30 mouse cellular contexts compared by ENCODE assay signal in genomic region chr14:60134720-60135119, GRCm38 (mm10).
DNase-seq lines count a peak whose midpoint lies in the region; ATAC-seq lines count a peak whose summit lies in the region.
"Had no signal": no experiment of that assay in that cellular context is flagged by ENCODE, and none has a peak within 500 bp of the region (broad histone marks: within the 10 kb centered on the region; RNA-seq: fewer than 3 reads in every experiment).

No protein-coding gene starts in this region.

- H3K36me3 ChIP-seq in embryonic facial prominence, embryonic 14.5 days (ENCODE audit: control insufficient read depth, insufficient read depth, low read length), result no peaks in the 10 kb centered on the region
- H3K36me3 ChIP-seq in embryonic facial prominence, embryonic 10.5 days (replicated peaks), result no peaks in the 10 kb centered on the region
- H3K36me3 ChIP-seq in kidney, embryonic 15.5 days, result no peaks in the 10 kb centered on the region
- no peaks in the 10 kb centered on the region for H3K36me3 ChIP-seq in midbrain, embryonic 11.5 days (ENCODE audit: control insufficient read depth, insufficient read depth, low read length)
- no peaks in the 10 kb centered on the region for H3K36me3 ChIP-seq in midbrain, embryonic 15.5 days (replicated peaks)
- H3K36me3 ChIP-seq: embryonic facial prominence, embryonic 15.5 days; heart, embryonic 13.5 days; limb, embryonic 12.5 days; lung, embryonic 15.5 days; midbrain, embryonic 12.5 days; neural tube, embryonic 13.5 days had no signal

- no peak overlapping the region for H3K4me3 ChIP-seq in embryonic facial prominence, embryonic 14.5 days (ENCODE audit: low read depth, low read length)
- no peak overlapping the region for H3K4me3 ChIP-seq in embryonic facial prominence, embryonic 10.5 days
- no peak overlapping the region for H3K4me3 ChIP-seq in kidney, embryonic 15.5 days (replicated peaks)
- no peak overlapping the region for H3K4me3 ChIP-seq in midbrain, embryonic 11.5 days (ENCODE audit: low read depth, low read length)
- no peak overlapping the region for H3K4me3 ChIP-seq in midbrain, embryonic 15.5 days
- H3K4me3 ChIP-seq: embryonic facial prominence, embryonic 15.5 days; forebrain, embryonic 13.5 days; heart, adult 2 months; heart, embryonic 13.5 days; layer of hippocampus, adult 2 months; left cerebral cortex, adult 2 months; limb, embryonic 12.5 days; lung, embryonic 15.5 days; midbrain, embryonic 12.5 days; neural tube, embryonic 13.5 days had no signal

- H3K4me2 ChIP-seq in embryonic facial prominence, embryonic 14.5 days (ENCODE audit: low read depth, low read length), result no peak overlapping the region
- H3K4me2 ChIP-seq in kidney, embryonic 15.5 days, result peak overlapping the region; percentile 12; the same call in 1 of the 2 replicates
- H3K4me2 ChIP-seq in midbrain, embryonic 11.5 days, result no peak overlapping the region
- no peak overlapping the region for H3K4me2 ChIP-seq in midbrain, embryonic 15.5 days
- H3K4me2 ChIP-seq: embryonic facial prominence, embryonic 15.5 days; forebrain, embryonic 13.5 days; heart, embryonic 13.5 days; hindbrain, embryonic 14.5 days; limb, embryonic 12.5 days; lung, embryonic 15.5 days; midbrain, embryonic 12.5 days; neural tube, embryonic 13.5 days had no signal

- H3K27me3 ChIP-seq in embryonic facial prominence, embryonic 14.5 days (replicated peaks; ENCODE audit: control insufficient read depth, insufficient read depth, low read length), result no peaks in the 10 kb centered on the region
- no peaks in the 10 kb centered on the region for H3K27me3 ChIP-seq in embryonic facial prominence, embryonic 10.5 days (replicated peaks; ENCODE audit: low read depth, poor library complexity, severe bottlenecking)
- no peaks in the 10 kb centered on the region for H3K27me3 ChIP-seq in kidney, embryonic 15.5 days
- no peaks in the 10 kb centered on the region for H3K27me3 ChIP-seq in midbrain, embryonic 11.5 days (ENCODE audit: control insufficient read depth, insufficient read depth, low read length)
- H3K27me3 ChIP-seq in midbrain, embryonic 15.5 days (replicated peaks), result no peaks in the 10 kb centered on the region
- H3K27me3 ChIP-seq: embryonic facial prominence, embryonic 15.5 days; forebrain, embryonic 13.5 days; heart, embryonic 13.5 days; limb, embryonic 12.5 days; lung, embryonic 15.5 days; midbrain, embryonic 12.5 days; neural tube, embryonic 13.5 days had no signal

- ATAC-seq in embryonic facial prominence, embryonic 14.5 days (ENCODE audit: low read depth), result no peak
- no peak for ATAC-seq in kidney, embryonic 15.5 days (replicated peaks; ENCODE audit: low FRiP score)
- ATAC-seq in midbrain, embryonic 11.5 days (ENCODE audit: low FRiP score), result no peak
- no peak for ATAC-seq in midbrain, embryonic 15.5 days (replicated peaks)
- ATAC-seq: forebrain, embryonic 13.5 days; inflammation-experienced regulatory T-cells, adult 6 months had no signal

- DNase-seq in embryonic facial prominence, embryonic 14.5 days (ENCODE audit: low spot score), result peak; percentile 7
- DNase-seq in embryonic facial prominence, embryonic 10.5 days (ENCODE audit: low spot score), result no peak
- no peak for DNase-seq in kidney, adult 18-20 months
- peak; percentile 19 for DNase-seq in midbrain, embryonic 11.5 days (ENCODE audit: low spot score, missing footprints)
- DNase-seq in urinary bladder, adult 2 months (ENCODE audit: low spot score), result no peak
- DNase-seq: adrenal gland, postnatal 14 days; cerebellum, adult 11 months; cerebellum, adult 9-10 months; gastrocnemius, postnatal 36 days; heart, adult 2 months; heart, postnatal 10 days; right cerebral cortex, postnatal 4 days; thymus, adult 18-20 months; thymus, postnatal 25 days had no signal

- H3K9ac ChIP-seq in embryonic facial prominence, embryonic 14.5 days (ENCODE audit: low read depth, low read length), result no peak overlapping the region
- H3K9ac ChIP-seq in kidney, embryonic 15.5 days, result no peak overlapping the region
- H3K9ac ChIP-seq in midbrain, embryonic 11.5 days (ENCODE audit: low read length), result no peak overlapping the region
- no peak overlapping the region for H3K9ac ChIP-seq in midbrain, embryonic 15.5 days
- H3K9ac ChIP-seq: embryonic facial prominence, embryonic 15.5 days; forebrain, embryonic 13.5 days; heart, embryonic 13.5 days; hindbrain, embryonic 14.5 days; limb, embryonic 12.5 days; liver, embryonic 14.5 days; lung, embryonic 15.5 days; midbrain, embryonic 12.5 days; neural tube, embryonic 13.5 days had no signal

- H3K27ac ChIP-seq in embryonic facial prominence, embryonic 14.5 days (replicated peaks; ENCODE audit: low read depth, low read length), result no peak overlapping the region
- no peak overlapping the region for H3K27ac ChIP-seq in embryonic facial prominence, embryonic 10.5 days (replicated peaks)
- no peak overlapping the region for H3K27ac ChIP-seq in kidney, embryonic 15.5 days
- no peak overlapping the region for H3K27ac ChIP-seq in midbrain, embryonic 11.5 days (ENCODE audit: low read depth, low read length)
- H3K27ac ChIP-seq in midbrain, embryonic 15.5 days, result no peak overlapping the region
- H3K27ac ChIP-seq: embryonic facial prominence, embryonic 15.5 days; forebrain, embryonic 13.5 days; heart, adult 2 months; heart, embryonic 13.5 days; hindbrain, embryonic 14.5 days; kidney, postnatal 0 days; layer of hippocampus, adult 2 months; left cerebral cortex, adult 2 months; limb, embryonic 12.5 days; liver, embryonic 14.5 days; lung, embryonic 15.5 days; midbrain, embryonic 12.5 days; neural tube, embryonic 13.5 days; stomach, postnatal 0 days had no signal

- WGBS in embryonic facial prominence, embryonic 14.5 days, result 86% methylated on average over 9 of the region's 9 CpGs
- 89% methylated on average over 9 of the region's 9 CpGs for WGBS in embryonic facial prominence, embryonic 10.5 days
- 46% methylated on average over 9 of the region's 9 CpGs for WGBS in kidney, embryonic 15.5 days
- 92% methylated on average over 9 of the region's 9 CpGs for WGBS in midbrain, embryonic 11.5 days
- WGBS in midbrain, embryonic 15.5 days, result 86% methylated on average over 9 of the region's 9 CpGs

- H3K4me1 ChIP-seq in embryonic facial prominence, embryonic 14.5 days (ENCODE audit: control insufficient read depth, insufficient read depth, low read length), result no peaks in the 10 kb centered on the region
- H3K4me1 ChIP-seq in embryonic facial prominence, embryonic 10.5 days, result no peaks in the 10 kb centered on the region
- peaks cover 3% of the 10 kb centered on the region; the same call in 1 of the 2 replicates for H3K4me1 ChIP-seq in kidney, embryonic 15.5 days
- H3K4me1 ChIP-seq in midbrain, embryonic 11.5 days (ENCODE audit: control insufficient read depth, insufficient read depth, low read length), result no peaks in the 10 kb centered on the region
- H3K4me1 ChIP-seq in midbrain, embryonic 15.5 days, result no peaks in the 10 kb centered on the region
- H3K4me1 ChIP-seq: embryonic facial prominence, embryonic 15.5 days; forebrain, embryonic 13.5 days; limb, embryonic 12.5 days; lung, embryonic 15.5 days; midbrain, embryonic 12.5 days; neural tube, embryonic 13.5 days had no signal

- no peaks in the 10 kb centered on the region for H3K9me3 ChIP-seq in embryonic facial prominence, embryonic 14.5 days (ENCODE audit: control insufficient read depth, low read length)
- no peaks in the 10 kb centered on the region for H3K9me3 ChIP-seq in embryonic facial prominence, embryonic 10.5 days
- H3K9me3 ChIP-seq in kidney, embryonic 15.5 days (replicated peaks), result no peaks in the 10 kb centered on the region
- no peaks in the 10 kb centered on the region for H3K9me3 ChIP-seq in midbrain, embryonic 11.5 days (ENCODE audit: control insufficient read depth, low read length)
- no peaks in the 10 kb centered on the region for H3K9me3 ChIP-seq in midbrain, embryonic 15.5 days
- H3K9me3 ChIP-seq: embryonic facial prominence, embryonic 15.5 days; forebrain, embryonic 13.5 days; heart, embryonic 13.5 days; limb, embryonic 12.5 days; lung, embryonic 15.5 days; midbrain, embryonic 12.5 days; neural tube, embryonic 13.5 days had no signal

Comparison
In these comparisons a context has a peak if more than half of its experiments do, and no peak if none do; other contexts are left out.
1. DNase-seq: peak in embryonic facial prominence, embryonic 14.5 days (single experiment) and midbrain, embryonic 11.5 days (single experiment); none in embryonic facial prominence, embryonic 10.5 days (single experiment), kidney, adult 18-20 months (single experiment) and urinary bladder, adult 2 months (single experiment).